Mouse (Mus musculus) midbrain, embryonic 11.5 days (tissue): ENCODE measurements around the gene Pik3r6. TPM values are rescaled to one million over a fixed set of nuclear protein-coding genes. Genes with fewer than 3 reads are reported as not detected.
A peak's percentile ranks its signal among the peaks of the same experiment; 100 is the strongest.

ENCODE experiments used
- ATAC-seq: fragments of 200-750 bp; cut with Nextera tagmentation; 2 replicates; pipeline ENCODE4 v1.8.0; 2017; ENCODE audit warnings: moderate TSS enrichment, moderate library complexity; ENCODE audit not compliant: low FRiP score
- DNase-seq: peaks from one replicate; pipeline ENCODE4 v3.0.0; 2015; ENCODE audit warnings: low spot score; ENCODE audit errors: missing footprints
- H3K27ac ChIP-seq: fragments of 300-500 bp; sonication (generic); 2 replicates; pipeline ENCODE4 v1.5.1; 2014; ENCODE audit warnings: low read depth, low read length
- H3K27me3 ChIP-seq: fragments of 300-500 bp; sonication (generic); 2 replicates; pipeline ENCODE4 v1.6.1; 2014; ENCODE audit warnings: mild to moderate bottlenecking, low read length, moderate library complexity, mixed read lengths; ENCODE audit not compliant: control insufficient read depth, insufficient read depth
- H3K36me3 ChIP-seq: fragments of 300-500 bp; sonication (generic); 2 replicates; pipeline ENCODE4 v1.6.1; 2014; ENCODE audit warnings: mild to moderate bottlenecking, low read length, moderate library complexity, mixed read lengths; ENCODE audit not compliant: control insufficient read depth, insufficient read depth
- H3K4me1 ChIP-seq: fragments of 300-500 bp; sonication (generic); 2 replicates; pipeline ENCODE4 v1.6.1; 2014; ENCODE audit warnings: low read length; ENCODE audit not compliant: control insufficient read depth, insufficient read depth
- H3K4me2 ChIP-seq: fragments of 300-500 bp; sonication (generic); 2 replicates; pipeline ENCODE4 v1.6.1; 2014; ENCODE audit warnings: mild to moderate bottlenecking, moderate library complexity
- H3K4me3 ChIP-seq: fragments of 300-500 bp; sonication (generic); 2 replicates; pipeline ENCODE4 v1.5.1; 2014; ENCODE audit warnings: low read depth, low read length
- H3K9ac ChIP-seq: fragments of 300-500 bp; sonication (generic); 2 replicates; pipeline ENCODE4 v1.6.1; 2014; ENCODE audit warnings: low read length
- H3K9me3 ChIP-seq: fragments of 300-500 bp; sonication (generic); 2 replicates; pipeline ENCODE4 v1.6.1; 2016; ENCODE audit warnings: low read length; ENCODE audit not compliant: control insufficient read depth
- WGBS: fragments of 180-500 bp; shearing (Covaris S2); extraction: QIAGEN DNeasy Blood & Tissue Kit; methylation state at CpG from one replicate; pipeline ENCODE4 v1.1.7; 2014; 5-methylcytosine and 5-hydroxymethylcytosine counted together
- polyA plus RNA-seq: library from polyadenylated mRNA; unstranded; fragments of >200 nt; fragmentation: Nextera tagmentation; extraction: Ambion mirVana; gene quantifications from 2 replicates; pipeline ENCODE4 v1.2.1, GENCODE M21; 2014

The Pik3r6 gene
- polyA plus RNA-seq, 1 experiment from 2014 or later, result 0.98 TPM

DNA sequence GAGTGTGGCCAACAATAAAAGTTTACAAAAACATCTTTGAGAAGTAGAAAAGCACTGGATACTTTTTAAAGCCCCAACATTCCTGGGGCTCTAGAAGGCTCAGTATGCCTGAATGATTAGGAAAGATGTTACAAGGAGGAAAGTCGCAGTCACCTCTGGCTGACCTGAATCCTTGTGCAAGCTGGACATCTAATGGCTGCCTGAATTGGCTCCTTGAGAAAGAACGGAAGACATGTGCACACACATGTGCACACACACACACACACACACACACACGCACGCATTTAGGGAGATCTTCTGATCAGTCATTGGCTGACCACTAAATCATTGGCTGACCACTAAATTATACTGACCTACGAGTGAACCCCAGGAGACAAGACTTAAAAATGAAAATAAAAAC lies 68.0 kb downstream of the Pik3r6 start:
- 86% methylated on average over 5 of the region's 5 CpGs for WGBS
- H3K4me2 ChIP-seq, result no peak overlapping the region
- no peaks in the 10 kb centered on the region for H3K9me3 ChIP-seq
- DNase-seq, result peak; percentile 8
- no peak for ATAC-seq
- no peaks in the 10 kb centered on the region for H3K4me1 ChIP-seq
- no peak overlapping the region for H3K9ac ChIP-seq
- H3K27me3 ChIP-seq, result no peaks in the 10 kb centered on the region
- no peak overlapping the region for H3K4me3 ChIP-seq
- no peak overlapping the region for H3K27ac ChIP-seq
- H3K36me3 ChIP-seq, result no peaks in the 10 kb centered on the region

DNA sequence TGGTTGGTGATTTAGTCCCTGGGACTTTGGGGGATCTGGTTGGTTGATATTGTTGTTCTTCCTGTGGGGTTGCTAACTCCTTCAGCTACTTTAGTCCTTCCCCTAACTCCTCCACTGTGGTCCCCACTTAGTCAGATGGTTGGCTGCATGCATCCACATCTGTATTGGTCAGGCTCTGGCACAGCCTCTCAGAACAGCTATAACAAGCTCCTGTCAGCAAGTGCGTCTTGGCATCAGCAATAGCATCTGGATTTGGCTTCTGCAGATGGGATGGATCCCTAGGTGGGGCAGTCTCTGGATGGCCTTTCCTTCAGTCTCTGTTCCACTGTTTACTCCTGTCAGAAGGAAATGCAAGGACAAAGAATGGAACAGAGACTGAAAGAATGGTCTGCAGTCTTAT lies 74.3 kb downstream of the Pik3r6 start:
- H3K4me3 ChIP-seq, result no peak overlapping the region
- H3K4me2 ChIP-seq, result no peak overlapping the region
- H3K27ac ChIP-seq, result no peak overlapping the region
- no peaks in the 10 kb centered on the region for H3K36me3 ChIP-seq
- 90% methylated on average over 1 of the region's 1 CpGs for WGBS
- ATAC-seq, result no peak
- DNase-seq, result no peak
- H3K9me3 ChIP-seq, result no peaks in the 10 kb centered on the region
- H3K4me1 ChIP-seq, result peaks cover 9% of the 10 kb centered on the region
- no peak overlapping the region for H3K9ac ChIP-seq
- no peaks in the 10 kb centered on the region for H3K27me3 ChIP-seq

DNA sequence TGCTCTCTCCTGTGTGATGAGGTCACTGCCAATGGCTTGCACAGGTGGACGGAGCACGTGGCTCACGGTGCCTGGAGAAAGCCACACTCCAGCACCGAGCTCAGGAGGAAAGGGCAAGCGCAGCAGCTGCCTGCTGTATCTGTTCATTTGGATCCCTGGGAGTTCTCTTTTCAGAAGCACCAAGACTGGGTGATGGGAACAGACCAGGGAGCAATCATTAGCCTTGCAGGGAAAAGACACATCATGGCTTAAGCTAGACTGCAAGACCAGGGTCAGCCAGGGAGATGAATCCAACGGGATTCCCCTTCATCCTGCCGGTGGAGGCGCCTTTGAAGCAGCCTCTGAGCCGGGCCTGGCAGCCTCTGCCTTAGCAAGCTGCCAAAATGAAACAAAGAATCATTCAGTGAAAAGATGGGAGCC lies 76.7 kb downstream of the Pik3r6 start:
- Histone ChIP-seq H3K27ac (no peak overlapping the region), H3K4me1 (peaks cover 9% of the 10 kb centered on the region), H3K4me2 (no peak overlapping the region), H3K4me3 (no peak overlapping the region), H3K27me3 (no peaks in the 10 kb centered on the region), H3K36me3 (no peaks in the 10 kb centered on the region), H3K9me3 (no peaks in the 10 kb centered on the region), H3K9ac (peak overlapping the region; percentile 6; the same call in 1 of the 2 replicates)
- ATAC-seq (no peak), DNase-seq (peak; percentile 87)
- WGBS, result 35% methylated on average over 9 of the region's 9 CpGs

DNA sequence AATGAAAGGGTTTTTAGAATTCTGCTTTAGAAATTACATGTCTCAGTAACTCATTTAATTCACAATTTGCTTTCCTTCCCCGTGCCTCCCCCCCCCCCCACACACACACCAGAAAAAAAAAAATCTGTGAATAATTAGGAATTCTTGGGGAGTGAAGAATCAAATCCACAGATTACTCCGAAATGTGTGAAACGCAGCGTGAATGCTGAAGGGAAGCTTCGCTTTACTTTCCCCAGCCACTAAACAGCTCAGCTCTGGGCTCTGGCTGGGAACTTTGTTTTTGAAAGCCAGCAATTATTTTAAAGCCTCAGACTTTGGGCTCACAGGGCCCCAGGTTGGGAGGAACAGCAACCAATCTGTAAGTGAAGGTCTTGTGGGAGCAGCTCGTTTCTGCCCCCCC lies 77.7 kb downstream of the Pik3r6 start:
- DNase-seq, result peak; percentile 73
- Histone ChIP-seq H3K27ac (no peak overlapping the region), H3K9ac (no peak overlapping the region), H3K4me2 (no peak overlapping the region), H3K36me3 (no peaks in the 10 kb centered on the region), H3K4me1 (peaks cover 9% of the 10 kb centered on the region), H3K4me3 (no peak overlapping the region), H3K9me3 (no peaks in the 10 kb centered on the region), H3K27me3 (no peaks in the 10 kb centered on the region)
- 32% methylated on average over 6 of the region's 6 CpGs for WGBS
- no peak for ATAC-seq

DNA sequence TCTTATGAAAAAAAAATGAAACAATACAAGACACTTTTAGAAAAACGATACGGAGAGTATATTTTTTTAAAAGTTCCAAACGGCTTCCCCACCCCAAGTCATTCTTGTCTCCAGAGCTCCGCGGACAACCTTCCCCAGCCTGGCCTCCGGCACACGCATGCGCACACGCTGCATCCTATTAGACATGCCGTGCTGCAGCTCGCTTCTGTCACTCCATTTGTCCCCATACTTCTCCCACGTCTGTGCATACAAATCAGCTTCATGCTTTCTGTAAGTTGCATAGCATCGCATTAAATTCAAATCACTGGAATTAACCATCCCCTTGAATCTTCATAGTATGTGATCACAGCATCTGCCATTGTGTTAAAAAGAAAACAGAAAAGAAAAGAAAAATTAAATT lies 80.4 kb downstream of the Pik3r6 start:
- DNase-seq (peak; percentile 78), ATAC-seq (no peak)
- peaks cover 9% of the 10 kb centered on the region for H3K4me1 ChIP-seq
- no peak overlapping the region for H3K4me3 ChIP-seq
- H3K27me3 ChIP-seq, result no peaks in the 10 kb centered on the region
- no peak overlapping the region for H3K9ac ChIP-seq
- H3K36me3 ChIP-seq, result no peaks in the 10 kb centered on the region
- no peaks in the 10 kb centered on the region for H3K9me3 ChIP-seq
- H3K27ac ChIP-seq, result no peak overlapping the region
- WGBS, result 85% methylated on average over 13 of the region's 13 CpGs
- no peak overlapping the region for H3K4me2 ChIP-seq

DNA sequence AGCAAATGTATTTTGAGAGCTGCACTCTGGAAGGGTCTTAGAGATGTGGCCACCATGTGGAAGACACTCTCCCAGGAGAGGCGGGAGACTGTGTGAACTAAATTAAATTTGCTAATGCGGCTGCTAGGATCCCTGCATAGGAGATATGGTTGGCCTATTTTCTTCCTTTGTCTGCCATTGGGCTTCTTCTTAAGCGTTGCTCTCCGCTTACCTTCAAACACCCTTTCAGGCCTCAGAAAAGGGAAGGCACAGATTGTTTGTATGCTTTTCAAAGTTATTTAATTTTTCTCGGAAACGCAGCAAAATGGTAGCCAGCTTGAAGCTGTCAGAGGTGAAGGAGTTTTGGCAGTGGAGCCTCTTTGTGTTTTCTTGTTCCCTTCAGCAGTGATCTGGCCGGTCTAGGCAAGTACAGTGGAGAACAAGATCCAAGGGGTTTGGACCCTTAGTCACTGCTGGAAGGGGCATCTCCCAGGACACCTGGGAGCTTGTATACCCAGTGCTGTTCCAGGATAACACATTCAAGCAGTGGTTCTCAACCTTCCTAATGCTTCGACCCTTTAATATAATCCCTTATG lies 81.2 kb downstream of the Pik3r6 start:
- ATAC-seq (no peak), DNase-seq (peak; percentile 73)
- peaks cover 9% of the 10 kb centered on the region for H3K4me1 ChIP-seq
- no peak overlapping the region for H3K9ac ChIP-seq
- no peaks in the 10 kb centered on the region for H3K27me3 ChIP-seq
- H3K4me2 ChIP-seq, result no peak overlapping the region
- H3K9me3 ChIP-seq, result no peaks in the 10 kb centered on the region
- WGBS, result 73% methylated on average over 8 of the region's 8 CpGs
- no peak overlapping the region for H3K27ac ChIP-seq
- no peak overlapping the region for H3K4me3 ChIP-seq
- H3K36me3 ChIP-seq, result no peaks in the 10 kb centered on the region

DNA sequence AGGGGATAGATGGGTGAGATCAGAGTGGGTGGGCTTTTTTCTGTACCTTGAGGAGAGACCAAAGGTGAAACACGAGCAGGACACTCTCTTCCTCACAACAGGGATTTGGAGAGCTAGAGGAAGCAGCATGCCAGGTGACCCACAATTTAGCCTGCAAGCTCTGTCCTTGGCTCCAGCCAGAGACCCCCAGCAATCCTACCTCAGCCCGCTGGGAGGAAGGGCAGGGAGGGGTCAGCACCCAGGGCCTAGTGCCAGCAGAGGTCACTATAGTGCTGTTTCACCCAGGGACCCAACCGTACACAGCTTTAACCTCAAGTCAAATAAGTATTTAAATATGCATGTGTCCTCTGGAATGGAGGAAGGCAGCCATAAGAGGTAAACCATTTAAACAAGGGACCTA lies 83.1 kb downstream of the Pik3r6 start:
- Histone ChIP-seq H3K4me3 (no peak overlapping the region), H3K27ac (no peak overlapping the region), H3K4me1 (no peaks in the 10 kb centered on the region; the same call in 1 of the 2 replicates), H3K9me3 (no peaks in the 10 kb centered on the region), H3K27me3 (0 out of 2 replicates have a peak, but pooled peaks cover 3% of the 10 kb centered on the region), H3K9ac (no peak overlapping the region), H3K4me2 (no peak overlapping the region), H3K36me3 (no peaks in the 10 kb centered on the region)
- ATAC-seq (no peak), DNase-seq (peak; percentile 80)
- WGBS, result 18% methylated on average over 3 of the region's 3 CpGs

DNA sequence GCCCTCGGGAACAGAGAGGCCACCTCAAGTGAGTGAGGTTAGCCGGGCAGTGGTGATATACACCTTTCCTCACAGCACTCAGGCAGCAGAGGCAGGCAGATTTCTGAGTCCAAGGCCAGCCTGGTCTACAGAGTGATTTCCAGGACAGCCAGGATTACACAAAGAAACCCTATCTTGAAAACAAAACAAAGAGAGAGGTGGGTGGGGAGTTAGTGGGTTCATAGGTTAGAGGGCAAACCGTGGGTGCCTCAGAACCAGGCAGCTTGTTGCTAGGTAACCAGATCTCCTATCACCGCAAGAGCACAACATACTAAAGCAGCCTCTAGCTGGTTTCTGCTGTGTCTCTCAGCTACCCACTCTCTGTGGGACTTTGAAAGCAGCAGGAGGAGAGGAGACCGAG lies 83.9 kb downstream of the Pik3r6 start, which contains the start of gene Ccdc42:
TSS of gene Ccdc42 (plus strand) at position 301 of the 400 bp plus-strand sequence.
- ATAC-seq, result no peak
- WGBS, result 66% methylated on average over 5 of the region's 5 CpGs
- no peaks in the 10 kb centered on the region for H3K36me3 ChIP-seq
- 0 out of 2 replicates have a peak, but pooled peaks cover 3% of the 10 kb centered on the region for H3K27me3 ChIP-seq
- no peaks in the 10 kb centered on the region for H3K9me3 ChIP-seq
- no peak within 1 kb of the TSS for H3K27ac ChIP-seq
- no peak within 1 kb of the TSS for H3K4me2 ChIP-seq
- no peak within 1 kb of the TSS for H3K9ac ChIP-seq
- H3K4me1 ChIP-seq, result peaks cover 4% of the 10 kb centered on the region
- H3K4me3 ChIP-seq, result no peak within 1 kb of the TSS
- DNase-seq, result peak; percentile 81

DNA sequence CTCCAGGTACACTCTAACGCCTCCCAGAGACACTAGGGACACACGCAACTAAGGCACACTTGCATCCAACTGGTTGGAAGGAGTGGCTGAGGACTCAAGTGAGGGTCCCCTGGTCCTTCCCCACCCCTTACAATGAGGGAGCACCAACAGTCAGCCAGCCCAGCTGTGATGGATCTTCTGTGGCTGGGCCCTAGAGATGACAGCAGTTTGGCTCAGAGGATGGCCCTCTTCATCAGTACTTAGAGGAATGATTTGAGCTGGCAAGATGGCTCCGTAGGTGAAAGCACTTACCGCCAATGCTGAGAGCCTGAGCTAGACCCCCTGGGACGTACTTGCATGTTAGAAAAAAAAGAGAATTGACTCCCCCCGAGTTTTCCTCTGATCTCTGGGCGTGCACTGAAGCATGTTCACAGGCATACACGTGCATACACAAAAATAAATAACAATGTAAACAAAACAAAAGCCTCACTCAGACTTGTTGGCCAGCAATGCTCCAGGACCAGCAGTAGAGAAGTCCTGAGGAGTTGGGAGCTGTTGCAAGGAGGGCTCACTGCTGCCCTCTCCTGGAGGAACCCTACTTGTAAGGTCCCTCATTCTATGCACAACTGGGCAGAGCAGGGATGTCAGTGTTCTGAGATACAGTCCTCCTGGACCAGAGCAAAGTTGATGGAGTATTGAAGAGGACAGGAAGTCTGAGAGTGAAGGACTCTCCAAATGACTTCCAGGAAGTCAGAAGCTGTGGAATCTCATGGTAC lies 86.4 kb downstream of the Pik3r6 start:
- DNase-seq (peak; percentile 95), ATAC-seq (no peak)
- Histone ChIP-seq H3K36me3 (no peaks in the 10 kb centered on the region), H3K4me2 (no peak overlapping the region), H3K27me3 (0 out of 2 replicates have a peak, but pooled peaks cover 3% of the 10 kb centered on the region), H3K27ac (no peak overlapping the region), H3K9ac (no peak overlapping the region), H3K4me3 (no peak overlapping the region), H3K9me3 (no peaks in the 10 kb centered on the region), H3K4me1 (peaks cover 10% of the 10 kb centered on the region)
- WGBS, result 68% methylated on average over 8 of the region's 8 CpGs
